Mouse (Mus musculus) liver, postnatal 0 days (tissue): Measurements from ENCODE around the gene Gm16253.

Source experiments
- CTCF ChIP-seq: sonication (generic); IDR thresholded peaks from 2 replicates; pipeline ENCODE4 v1.5.1; 2016; ENCODE audit warnings: antibody characterized with exemption, low read depth
- EP300 ChIP-seq: IDR thresholded peaks from 2 replicates; pipeline ENCODE4 v1.6.1; 2016; ENCODE audit warnings: antibody characterized with exemption, low read depth, mild to moderate bottlenecking

DNA sequence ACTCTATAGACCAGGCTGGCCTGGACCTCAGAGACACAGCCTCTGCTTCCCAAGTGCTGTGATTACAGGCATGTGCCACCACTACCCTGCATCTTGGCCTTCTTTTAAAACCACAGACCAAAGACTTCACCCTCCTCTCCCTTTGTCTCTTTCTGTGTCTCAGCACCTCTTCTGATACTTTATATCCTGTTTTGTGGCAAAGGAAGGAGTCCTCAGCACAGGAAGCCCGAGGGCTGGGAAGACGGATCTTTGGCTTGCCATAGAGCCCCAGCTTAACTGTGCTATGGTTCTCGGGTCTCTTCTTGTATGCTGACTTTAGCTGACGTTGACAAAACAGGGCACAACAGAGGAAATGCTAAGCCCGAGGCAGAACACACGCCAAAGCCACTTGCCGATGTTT, 6.1 kb upstream of the Gm16253 start:
- no peak for TF ChIP-seq EP300
- TF ChIP-seq CTCF, result no peak
